Mouse (Mus musculus) spleen, adult 12 weeks (tissue): Measurements from ENCODE around the gene Ywhae.

Experiments used
- DNase-seq: peaks from one replicate; pipeline ENCODE4 v3.0.0; 2022; ENCODE audit warnings: low spot score

The Ywhae gene

DNA sequence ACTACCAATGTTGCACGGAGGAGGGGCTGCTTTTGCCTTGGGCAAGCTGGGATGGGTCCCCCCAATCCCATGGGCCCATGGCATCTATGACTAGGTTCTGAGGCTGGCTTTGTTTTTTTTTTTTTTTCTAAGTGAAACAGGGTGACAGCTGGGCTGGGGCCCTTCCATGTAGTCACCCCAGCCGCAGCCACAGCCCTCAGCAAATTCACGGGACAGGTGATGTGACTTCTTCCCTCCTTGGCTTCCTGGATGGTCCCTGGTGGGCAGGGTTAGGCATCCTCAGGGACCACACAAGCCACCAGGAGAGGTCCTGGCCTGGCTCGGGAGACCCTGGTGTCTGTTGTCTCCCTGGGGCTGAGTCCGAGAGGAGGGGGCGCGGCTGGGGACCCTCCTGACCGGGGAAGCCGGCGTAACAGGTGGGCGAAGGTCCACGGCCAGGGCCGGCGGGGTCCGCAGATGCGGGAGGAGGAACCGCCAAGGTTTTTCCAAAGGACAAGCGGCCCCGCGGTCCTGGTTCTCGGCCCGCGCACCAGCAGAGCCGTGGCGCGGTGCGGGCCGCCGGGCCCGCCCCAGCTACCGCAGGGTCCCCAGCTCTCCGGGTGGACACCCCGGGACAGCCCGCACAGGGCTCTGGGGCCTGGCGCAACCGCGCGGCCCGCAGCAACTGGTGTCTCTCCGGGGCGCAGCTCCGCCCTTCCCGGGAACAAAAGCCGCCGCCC, 62.1 kb downstream of the Ywhae start:
- no peak for DNase-seq

DNA sequence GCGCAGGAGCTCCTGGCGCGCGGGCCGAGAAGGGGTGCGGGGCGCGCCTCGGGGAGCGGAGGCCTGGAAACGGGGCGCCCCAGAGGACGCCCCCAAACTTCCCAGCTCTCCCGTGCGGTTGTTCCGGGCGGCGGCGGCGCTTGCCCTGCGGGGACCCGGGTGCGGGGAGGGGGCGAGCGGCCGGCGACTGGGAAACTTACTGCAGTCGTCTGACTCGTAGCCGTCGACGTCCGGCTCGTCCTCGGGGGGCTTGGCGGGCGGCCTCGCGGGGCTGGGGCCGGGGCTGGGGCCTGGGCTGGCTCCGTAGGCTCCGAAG, 62.6 kb downstream of the Ywhae start:
- DNase-seq: no peak

DNA sequence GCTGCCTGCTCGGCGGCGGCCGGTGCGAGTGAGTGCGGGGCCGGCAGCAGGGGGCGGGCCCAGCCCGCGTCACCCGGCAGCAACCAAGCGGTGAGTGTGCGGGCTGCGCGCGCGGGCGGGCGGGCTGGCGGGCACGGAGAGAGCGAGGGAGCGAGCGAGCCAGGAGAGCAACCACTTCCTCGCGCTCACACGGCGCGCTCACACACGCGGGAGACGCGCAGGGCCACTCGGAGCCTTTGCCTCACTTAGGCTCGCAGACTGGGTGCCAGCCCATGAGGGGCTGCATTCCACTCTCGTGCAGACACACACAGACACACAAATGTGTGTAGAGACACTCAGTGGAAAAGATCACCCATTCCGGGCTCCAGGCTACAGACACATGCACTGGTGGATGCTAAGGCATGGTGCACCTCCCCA, 63.4 kb downstream of the Ywhae start, which contains the start of gene Doc2b:
Gene Doc2b, minus strand, starts transcription at position 21 of the 417 bp plus-strand sequence.
- no peak for DNase-seq

DNA sequence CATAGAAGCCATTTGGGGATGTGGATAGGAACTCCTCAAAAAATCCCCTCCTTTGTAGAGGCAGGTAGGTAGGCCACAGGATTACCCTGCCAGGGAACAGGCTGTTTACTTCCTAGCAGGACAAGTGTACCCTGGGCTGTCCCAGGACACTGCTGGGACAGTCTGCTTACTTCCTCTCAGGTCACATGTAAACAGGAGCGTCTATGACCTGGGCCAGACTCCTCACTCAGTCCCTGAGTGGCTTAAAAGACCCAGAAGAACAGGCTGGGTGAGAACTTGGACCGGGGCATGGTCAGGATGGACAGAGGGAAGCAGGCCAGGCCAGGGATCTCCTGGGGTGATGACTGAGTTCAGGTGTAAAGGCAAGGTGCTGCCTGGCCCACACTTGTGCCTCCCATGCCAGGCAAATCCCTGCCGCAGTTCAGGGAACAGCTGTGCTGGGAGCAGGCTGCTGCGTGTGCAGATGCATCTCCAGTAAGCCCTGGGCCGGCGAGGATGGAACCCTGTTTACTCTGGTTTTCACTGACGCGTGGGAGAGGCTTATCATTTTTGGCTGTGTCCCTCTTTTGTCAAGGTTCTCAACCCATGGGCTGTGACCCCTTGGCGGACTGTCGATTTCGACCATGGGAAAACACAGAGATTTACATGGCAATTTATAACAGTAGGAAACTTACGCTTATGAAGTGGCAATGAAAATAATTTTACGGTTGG, 64.0 kb downstream of the Ywhae start:
- no peak for DNase-seq

DNA sequence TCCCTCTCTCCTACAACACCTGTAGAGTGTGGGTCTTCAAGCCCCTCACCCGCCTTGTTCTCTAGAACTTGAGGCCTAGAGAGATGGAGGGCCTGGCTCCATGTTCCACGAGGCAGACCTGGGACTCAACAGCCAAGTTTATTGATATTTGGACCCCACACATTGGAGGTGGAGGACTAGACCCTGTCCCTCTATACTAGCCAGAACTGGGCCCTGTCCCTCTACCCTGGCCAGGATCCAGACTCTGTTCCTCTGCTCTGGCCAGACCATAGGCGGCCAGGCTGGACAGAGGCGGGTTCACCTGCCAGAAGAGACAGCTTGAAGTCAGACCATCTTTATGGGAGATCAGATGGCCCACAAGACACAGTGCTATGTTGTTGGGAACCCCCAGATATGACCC, 68.7 kb downstream of the Ywhae start:
- DNase-seq: no peak

DNA sequence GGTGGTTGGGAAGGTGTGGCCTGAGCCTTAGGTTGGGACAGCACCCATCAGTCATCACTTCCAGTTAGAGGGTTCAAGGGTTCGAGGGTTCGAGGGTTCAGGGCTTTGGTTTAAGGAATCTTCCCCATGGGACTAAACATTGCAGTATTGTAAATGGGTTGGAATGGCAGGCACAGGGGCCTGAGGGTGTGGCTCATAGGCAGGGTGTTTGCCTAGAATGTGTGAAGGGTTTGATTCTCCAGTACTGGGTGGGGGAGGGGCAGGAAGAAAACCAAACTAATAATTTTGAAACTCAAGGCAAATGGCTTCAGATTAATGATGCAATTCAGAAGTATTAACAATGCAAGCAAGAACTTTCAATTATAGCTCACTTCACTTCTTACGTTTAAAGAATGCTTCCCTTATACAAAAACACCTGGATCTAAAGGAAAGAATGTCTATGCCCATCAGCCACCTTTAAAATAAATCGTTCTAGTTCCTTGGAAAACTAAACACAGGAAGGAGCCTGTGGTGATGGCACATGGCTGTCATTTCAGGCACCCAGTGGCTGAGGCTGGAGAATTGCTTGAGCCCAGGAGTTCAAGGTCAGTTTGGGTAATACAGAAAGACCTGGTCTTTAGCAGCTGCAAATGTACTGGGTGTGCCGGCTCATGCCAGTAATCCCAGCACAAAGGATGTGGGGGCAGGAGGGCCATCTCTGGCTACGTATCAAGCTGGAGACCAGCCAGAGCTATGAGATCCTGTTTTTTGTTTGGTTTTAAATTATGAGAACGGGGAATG, 69.3 kb downstream of the Ywhae start:
- no peak for DNase-seq

- DNase-seq: no peak
Measured at GRCm38 (mm10) chr11:75807486-75807885, 74.8 kb downstream of the Ywhae start.

DNA sequence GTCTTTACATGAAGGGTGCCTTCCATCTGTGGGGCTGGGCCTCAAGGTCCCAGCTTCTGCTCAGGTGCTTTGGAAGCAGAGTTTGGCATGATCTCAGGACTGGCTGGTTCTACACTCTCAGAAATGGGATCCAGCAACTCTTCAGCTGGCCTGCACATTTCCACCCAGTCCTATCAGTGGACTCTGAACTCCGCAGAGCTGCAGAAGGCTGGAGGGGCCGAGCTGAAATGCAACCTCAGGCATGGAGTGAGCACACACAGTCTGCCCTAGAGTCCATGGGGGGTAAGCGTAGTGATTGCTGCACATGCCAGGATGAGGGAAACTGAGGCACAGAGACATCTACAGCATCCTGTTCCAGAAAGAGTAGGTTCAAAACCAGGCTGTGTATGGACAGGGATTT, 77.9 kb downstream of the Ywhae start:
- no peak for DNase-seq

DNA sequence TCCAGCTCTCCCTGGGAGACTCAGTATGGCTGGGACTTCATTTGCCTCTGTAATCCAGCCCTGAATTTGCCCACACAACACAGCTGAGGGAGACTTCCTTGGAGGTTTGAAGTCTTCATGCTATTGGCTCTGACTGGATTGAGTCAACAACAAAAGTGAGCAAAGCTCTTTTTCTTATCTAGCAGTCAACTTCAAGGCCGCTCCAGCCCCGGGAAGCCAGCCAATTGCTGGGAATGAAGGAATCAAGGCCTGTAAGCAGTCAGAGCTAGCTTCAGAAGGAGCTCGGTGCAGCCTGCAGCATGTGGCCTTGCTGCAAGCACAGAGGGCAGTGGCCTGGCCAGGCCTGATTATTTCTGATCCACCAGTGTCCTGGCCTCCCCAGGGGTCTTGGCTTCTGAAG, 79.2 kb downstream of the Ywhae start:
- DNase-seq: no peak

DNA sequence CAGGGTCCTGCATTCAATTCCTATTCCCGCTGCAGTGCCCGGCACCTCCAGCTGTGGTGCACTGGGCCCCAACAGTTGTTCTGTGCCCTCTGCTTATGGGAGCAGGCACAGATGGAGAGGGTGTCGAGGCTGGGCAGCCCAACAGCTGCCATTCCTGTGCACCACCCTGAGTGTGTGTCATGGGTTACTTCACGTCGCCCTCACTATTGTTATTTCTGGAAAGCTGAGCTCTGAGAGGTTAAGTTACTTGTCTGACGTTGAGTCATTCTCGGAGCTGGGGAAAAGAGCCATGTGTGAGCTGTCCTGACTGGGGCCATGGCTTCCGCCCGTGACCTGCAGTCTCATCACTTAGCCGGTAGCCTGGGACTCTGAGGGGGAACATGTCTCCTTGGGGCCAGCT, 80.4 kb downstream of the Ywhae start:
- no peak for DNase-seq
